Mouse (Mus musculus) mature B cell (primary cell): ENCODE data around the gene Arhgef2.
"Not testable (repeated sequence)": the region's sequence is repeated elsewhere in the genome, so short reads cannot be mapped to it uniquely, and the experiment has no call there.

Source experiments
- in situ Hi-C: fragments of 300-500 bp; cut with MboI; formaldehyde crosslinking; loops from 2 replicates; pipeline ENCODE4 v1.14.3; 2019

The Arhgef2 gene

DNA sequence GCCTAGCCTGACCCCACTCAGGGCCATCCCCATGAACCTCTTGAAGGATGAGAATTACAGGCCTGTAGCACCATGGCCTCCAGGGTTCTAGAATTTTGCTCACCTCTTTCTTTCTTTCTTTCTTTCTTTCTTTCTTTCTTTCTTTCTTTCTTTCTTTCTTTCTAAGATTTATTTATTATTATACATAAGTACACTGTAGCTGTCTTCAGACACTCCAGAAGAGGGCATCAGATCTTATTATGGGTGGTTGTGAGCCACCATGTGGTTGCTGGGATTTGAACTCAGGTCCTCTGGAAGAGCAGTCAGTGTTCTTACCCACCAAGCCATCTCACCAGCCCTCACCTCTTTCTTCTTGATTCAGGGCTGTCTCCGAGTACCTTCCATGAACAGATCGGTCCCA, at the start of gene Arhgef2:
Gene Arhgef2, plus strand, starts transcription at position 301 of the 400 bp plus-strand sequence.
- in situ Hi-C loops = loop anchor here (5.0 kb wide), 1 partner anchor 37 kb away; no protein-coding TSS in a partner anchor

DNA sequence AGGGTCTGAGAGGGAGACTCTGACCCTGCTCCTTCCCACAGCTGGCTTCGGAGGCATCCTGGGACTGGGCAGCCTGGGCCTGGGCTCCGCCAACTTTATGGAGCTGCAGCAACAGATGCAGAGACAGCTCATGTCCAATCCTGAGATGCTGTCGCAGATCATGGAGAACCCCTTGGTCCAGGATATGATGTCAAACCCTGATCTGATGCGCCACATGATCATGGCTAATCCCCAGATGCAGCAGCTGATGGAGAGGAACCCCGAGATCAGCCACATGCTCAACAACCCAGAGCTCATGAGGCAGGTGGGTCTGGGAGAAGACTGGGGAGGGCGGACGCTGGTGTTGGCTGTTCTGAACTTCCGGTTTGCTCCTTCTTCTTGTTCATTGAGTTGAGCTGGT, 49.1 kb upstream of the Arhgef2 start:
- in situ Hi-C loops = no loop called here

DNA sequence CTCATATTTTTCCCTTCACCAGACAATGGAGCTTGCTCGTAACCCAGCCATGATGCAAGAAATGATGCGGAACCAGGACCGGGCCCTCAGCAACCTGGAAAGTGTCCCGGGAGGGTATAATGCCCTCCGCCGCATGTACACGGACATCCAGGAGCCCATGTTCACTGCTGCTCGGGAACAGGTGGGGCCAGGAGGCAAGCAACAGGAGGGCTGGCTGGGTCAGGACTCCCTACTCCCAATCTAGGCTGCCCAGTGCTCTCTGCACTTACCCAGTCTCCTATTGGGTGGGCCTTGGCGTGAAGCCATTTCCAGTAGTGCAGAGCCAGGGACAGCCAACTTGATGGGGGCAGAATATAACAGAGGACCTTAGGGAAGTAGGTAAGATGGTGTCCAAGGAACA, 46.2 kb upstream of the Arhgef2 start:
- in situ Hi-C loops = no loop called here

DNA sequence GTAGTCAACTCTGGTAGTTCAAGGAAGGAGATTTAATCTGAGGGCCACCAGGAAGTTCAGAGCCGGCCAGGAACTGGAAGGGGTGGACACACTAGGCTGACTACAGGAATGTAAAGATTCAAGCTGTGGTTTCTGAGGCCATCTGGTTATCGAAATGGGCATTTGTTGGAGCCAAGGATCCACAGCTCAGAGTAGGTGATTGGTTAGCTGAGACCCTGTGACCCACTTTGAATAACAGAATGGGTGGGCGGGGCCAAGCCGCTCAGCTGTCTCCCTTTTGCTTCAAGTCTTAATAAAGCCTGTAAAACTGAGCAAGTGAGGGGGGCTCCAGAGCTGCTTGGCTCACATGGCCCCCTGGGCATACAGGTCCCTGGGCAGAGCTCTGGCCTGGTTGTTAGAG, 43.8 kb upstream of the Arhgef2 start:
- in situ Hi-C loops = no loop called here

DNA sequence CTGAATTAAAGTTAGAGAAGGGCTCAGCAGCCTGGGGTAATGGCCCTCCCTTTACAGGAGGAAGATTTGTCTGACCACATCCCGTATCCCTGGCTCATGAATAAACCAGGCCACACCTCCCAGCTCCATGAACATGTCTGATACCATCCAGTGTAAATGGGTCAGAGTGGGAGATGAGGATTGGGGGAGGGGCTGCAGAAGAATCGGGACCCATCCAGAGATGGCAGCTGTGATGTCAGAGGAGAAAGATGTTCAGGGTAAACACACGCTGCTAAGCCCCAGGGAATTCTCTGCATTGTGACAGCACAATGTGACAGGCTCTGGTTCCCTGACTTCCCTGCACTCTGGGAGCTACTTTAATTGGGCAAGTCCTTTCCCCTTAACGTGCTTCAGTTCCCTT, 42.3 kb upstream of the Arhgef2 start:
- in situ Hi-C loops = no loop called here

DNA sequence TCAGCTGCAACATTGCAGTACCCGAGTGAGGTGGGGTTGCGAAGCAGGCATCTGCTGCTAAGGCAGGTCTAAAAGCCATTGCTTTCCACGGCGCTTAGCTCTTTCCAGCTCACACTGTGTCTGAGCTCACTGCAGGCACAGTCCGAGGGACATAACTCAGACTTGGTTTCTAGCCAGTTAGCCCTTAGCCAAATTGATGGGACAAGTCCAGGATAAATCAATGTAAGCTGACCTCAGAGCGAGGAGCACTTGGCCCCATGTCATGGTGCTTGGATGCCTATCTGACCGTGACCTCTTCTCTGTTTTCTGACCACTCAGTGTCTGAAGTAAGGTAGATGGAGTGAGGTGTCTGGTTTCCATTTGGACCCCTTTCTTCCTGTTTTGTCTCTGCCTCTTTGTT, 41.8 kb upstream of the Arhgef2 start:
- in situ Hi-C loops = no loop called here

DNA sequence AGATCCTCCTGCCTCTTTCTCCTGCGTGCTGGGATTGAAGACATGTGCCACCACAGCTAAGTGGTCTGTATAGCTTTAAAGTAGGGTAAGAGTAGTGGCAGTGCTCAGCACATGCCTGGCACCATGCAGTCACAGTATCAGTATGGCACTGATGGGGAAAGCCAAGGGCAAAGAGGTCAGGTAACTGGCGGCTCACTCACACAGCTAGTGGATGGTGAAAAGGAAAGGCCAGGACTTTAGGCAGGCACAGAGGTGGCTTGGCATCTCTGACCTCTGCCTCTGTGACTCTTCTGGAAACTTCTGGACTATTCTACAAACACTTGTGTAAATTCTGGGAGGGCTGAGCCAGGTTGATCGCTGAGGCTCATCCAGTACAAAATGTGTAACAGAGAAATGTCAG, 39.6 kb upstream of the Arhgef2 start:
- in situ Hi-C loops = no loop called here

DNA sequence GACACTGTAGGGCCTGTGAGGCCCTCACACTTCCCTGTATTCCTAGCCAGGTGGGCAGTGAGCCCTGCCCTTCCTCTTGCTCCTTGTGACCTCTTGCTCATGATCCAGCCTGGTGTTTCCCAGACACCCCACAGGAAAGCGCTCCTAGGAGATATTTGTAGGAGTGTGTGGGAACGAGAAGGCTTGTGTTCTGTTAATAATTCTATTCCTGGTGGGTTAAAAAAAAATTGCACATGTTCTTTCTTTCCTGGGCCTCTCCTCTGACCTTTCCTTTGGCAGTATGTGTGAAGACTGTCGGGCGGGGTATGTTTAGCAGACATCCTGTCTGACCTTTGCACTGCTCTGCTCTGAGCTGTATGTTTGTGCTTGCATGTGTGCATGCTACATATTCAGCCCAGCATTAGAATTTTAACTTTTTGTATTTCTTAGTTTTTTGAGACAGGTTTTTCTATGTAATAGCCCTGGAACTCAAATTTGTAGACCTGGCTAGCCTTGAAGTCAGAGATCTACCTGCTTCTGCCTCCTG, 39.2 kb upstream of the Arhgef2 start:
- in situ Hi-C loops = no loop called here

DNA sequence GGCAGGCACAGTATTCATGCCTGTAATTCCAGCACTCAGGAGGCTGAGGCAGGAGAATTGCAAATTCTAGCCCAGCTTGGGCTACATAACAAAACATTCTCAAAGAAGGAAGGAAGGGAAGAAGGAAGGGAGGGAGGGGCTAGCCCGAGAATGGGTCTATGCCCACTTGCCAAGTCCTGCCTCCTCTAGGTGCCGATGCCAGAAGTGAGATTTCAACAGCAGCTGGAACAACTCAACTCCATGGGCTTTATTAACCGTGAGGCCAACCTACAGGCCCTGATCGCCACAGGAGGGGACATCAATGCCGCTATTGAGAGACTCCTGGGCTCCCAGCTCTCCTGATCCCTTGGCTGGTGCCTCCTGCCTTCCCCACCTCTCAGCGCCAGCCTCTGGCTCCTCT, 37.9 kb upstream of the Arhgef2 start:
- in situ Hi-C loops = no loop called here

DNA sequence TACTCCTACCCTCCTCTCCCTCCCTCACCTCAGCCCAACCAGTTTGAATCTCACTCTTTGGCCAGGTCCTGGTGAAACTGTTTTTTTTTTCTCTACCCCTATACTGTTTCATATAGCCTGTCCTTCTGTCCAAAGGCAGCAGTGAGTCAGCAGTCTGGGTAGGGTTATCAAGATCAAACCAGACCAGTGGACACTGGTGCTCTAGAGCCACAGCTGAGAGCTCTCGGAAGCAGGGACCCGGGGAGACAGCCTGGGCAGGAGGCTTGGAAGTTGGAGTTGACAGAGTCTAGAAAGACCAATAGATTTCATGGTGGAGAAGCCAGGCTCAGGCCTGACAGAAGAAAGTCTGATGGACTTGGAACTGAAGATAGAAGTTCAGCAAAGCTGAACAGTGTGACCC, 37.2 kb upstream of the Arhgef2 start:
- in situ Hi-C loops = no loop called here

DNA sequence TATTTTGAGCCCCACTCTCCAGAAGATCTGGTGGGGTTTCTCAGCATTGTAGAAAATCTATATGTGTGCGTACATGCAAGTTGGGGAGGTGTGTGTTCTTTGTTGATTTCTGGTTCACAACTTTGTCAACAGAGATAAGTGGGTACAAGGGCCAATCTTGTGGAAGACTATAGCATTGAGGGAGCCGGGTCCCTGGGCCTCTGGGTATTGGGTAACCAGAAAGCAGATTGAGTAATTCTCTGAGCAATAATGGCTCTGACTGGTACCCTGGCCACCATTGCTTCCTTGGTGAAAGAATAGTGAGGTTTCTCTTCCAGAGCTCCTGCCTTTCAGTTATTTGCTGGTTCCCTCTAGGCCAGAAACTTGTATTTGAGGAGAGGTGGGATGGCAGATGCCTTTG, 36.7 kb upstream of the Arhgef2 start:
- in situ Hi-C loops = no loop called here

DNA sequence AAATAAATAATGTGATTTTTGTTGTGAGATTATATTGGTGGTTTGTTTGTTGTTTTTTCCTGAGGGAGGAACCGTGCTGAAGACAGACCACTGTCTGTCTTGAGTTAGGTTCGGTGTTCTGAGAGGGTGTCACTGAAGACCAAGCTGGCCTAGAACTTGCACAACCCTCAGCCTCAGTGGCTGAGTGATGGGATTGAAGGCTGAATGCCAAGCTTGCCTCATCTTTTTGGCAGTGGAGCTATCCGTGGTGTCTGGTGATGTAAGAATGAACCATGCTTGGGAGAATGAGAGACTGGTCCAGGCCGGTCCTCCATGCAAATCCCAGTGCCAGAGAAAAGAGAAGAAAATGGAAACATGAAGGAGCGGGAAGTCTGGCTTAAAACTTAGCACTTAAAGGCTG, 36.1 kb upstream of the Arhgef2 start:
- in situ Hi-C loops = no loop called here

DNA sequence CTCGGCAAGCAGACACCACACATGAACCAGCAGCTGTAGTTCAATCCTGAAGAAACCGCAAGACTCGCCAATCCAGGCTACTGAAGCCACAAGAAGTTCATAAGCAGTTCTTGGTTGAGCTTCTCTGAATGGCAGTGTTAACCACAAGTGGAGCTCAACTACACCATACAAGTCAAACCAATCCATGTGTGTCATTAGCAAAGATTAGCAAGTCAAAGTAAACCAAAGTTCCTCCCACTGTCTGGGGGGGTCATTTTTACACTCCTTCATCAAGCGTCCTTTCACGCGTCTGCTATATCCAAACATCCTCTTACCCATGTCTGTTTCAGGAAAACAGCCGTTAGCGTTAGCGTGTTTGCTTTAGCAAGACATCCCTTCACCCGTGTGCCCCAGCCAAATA, 35.4 kb upstream of the Arhgef2 start:
- in situ Hi-C loops = no loop called here

DNA sequence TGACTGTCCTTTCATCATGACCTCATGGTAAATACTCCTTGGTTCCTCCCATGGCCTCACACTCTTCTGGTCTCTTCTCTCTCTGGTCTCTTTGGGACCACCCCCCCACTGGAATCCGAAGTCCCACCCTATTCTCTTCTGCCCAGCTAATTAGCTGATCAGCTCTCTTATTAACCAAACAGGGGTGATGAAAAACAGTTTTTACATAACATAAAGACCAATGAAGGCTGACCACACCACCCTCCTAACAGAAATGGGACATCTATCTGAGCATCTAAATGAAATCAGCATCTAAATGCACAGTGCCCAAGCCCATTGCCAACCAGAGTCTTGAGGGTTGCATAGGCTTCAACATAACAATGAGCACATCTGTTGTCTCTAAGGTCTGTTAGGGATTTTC, 33.9 kb upstream of the Arhgef2 start:
- in situ Hi-C loops = no loop called here

DNA sequence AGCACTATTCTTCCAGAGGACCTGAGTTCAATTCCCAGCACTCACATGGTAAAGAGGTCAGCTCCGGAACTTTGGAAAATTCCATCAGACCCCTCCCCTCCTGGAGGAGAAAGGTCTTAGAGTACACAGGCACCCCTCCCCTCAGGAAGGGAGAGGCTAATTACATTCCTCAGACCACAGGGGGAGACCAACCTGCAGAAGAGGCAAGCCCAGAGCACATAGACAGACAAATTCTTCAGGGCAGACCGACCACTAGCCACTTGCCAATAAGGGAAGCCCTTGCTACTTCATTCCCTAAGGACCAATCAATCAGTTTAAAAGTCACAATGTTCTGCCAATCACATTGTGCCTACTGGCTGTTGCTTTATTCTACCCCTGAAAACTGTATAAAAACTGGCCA, 32.9 kb upstream of the Arhgef2 start:
- in situ Hi-C loops = no loop called here

DNA sequence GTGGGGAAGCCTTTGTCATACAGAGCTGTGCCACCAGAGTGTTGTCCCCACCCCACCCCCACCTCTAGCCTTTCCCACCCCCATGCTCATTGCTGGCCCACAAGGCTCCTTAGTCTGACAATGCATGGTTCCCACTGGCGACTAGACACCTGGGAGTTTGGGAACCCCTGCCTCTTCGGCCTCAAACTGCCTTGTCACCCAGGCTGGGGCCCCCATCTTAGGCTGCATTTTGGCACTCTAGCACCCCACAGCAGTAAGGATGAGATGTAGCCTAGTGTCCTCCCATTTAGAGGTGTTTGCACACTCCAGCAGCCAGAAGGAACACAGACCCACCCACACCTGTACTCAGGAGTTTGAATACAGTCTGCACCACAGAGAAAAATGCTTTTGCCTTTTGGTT, 32.0 kb upstream of the Arhgef2 start:
- in situ Hi-C loops = no loop called here

DNA sequence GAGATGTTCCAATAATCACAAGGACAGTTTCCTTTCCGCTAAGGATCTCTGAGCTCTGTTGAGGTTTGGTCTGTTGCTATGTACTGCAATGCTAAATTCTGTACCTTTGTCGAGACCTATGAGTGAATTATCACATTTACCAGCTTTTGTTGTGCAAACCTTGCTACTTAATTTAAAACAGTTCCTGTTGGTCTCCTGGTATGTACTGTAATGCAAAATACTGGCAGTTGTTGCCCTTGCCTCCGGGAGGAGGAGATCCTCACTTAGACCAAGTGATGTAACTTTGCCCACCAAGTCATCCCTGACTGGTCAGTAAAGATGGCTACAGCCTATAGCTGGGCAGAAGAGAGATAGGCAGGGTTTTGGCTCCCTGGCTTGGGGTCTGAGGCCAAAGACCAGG, 30.2 kb upstream of the Arhgef2 start, which contains the start of gene Ssr2:
Gene Ssr2, plus strand, starts transcription at position 337 of the 400 bp plus-strand sequence.
- in situ Hi-C loops = no loop called here

DNA sequence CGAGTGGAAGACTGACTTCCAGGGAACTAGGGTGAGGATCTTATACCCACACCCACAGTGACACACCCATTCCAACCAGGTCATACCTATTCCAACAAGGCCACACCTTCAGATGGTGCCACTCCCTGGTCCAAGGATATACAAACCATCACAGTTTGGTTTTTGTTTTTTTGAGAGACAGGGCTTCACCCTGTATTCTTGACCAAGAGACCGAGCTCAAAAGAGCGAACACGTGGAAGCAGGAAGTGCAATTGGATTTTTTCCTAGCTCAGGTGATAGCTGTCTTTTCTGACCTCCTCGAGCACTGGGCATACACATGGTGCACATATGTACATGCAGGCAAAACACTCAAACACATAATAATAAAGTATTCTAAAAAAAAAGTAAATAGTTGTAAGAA, 27.9 kb upstream of the Arhgef2 start:
- in situ Hi-C loops = not testable (repeated sequence)

DNA sequence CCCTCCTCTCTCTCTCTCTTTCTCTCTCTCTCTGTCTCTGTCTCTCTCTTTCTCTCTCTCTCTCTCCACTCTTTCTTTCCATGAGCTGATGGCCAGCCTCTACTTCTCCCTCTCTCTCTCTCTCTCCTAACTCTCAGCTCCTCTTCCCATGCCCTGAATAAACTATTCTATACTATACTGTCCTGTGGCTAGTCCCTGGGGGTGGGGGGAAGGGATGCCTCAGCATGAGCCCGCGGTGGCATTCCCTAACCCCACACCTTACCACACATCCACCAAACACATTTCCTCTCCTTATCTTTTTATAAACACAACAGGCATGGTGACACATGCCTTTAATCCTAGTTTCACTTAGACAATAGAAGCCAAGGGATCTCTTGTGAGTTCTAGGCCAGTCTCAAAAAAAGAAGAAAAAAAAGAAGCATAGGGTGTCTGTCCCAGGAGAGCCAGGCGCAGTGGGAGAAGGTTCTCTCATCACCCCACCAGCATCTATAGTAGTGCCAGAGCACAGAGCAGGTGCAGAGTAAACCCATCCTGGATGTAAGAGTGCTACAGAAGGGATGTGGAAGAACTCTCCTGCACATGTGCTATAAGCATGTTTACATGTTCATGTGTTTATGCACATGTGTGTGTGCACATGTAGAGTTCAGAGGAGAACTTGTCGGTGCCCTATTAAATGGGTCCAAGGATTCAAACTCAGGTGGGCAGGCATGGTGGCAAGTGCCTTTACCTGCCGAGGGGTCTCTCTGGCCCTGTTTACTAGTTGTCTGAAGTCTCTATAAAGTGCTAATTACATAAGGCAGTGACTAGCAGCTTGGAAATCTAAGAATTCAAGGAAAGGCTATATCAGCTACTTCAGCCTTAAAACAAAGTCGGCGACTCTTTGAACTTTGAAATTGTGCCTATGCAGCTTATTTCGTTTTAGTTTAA, 27.0 kb upstream of the Arhgef2 start:
- in situ Hi-C loops = no loop called here

DNA sequence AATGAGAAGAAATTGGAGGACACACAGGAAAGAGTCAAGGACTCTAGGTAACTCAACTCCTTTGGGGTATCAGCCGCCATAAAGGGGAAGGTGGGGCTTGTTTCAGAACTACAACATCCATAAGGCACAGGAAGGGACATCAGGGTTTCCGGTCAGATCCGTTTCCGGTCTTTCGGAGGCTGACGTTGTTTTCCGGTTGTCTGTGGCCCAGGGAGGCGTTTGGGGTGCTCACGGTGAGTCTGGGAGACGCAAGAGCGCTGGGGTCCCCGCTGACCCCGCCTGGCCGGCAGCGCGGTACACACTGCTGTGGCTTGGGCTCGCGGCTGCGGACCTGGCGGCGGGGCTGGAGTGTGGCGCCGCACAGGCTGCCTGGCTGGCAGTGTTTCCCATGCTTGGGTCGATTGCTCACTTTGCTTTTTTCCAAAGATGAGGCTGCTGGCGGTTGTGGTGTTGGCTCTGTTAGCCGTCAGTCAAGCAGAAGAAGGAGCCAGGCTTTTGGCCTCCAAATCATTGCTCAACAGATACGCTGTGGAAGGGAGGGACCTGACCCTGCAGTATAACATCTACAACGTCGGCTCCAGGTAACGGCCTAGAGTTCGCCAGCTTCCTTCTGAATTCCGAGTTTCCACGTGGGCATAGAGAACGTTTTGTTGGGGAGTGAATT, 26.2 kb upstream of the Arhgef2 start:
- in situ Hi-C loops = no loop called here

DNA sequence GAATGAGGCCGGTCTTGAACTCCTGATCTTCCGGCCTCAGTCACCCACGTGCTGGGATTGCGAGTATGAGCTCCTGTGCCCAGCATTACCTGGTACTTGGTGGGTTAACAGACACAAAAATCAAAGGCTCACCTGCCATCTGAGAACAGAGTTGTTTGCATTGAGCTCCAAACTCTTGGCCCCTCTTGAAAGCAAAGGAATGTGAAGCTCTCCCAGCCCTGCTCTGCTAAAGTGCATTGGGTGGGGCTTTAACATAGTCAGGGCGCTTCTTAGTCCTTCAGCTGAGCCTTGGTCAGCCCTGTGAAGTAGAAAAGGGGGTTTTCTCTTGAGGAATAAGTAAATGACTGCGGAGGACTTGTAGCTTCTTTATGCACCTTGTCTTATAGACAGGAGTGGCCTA, 20.0 kb upstream of the Arhgef2 start:
- in situ Hi-C loops = no loop called here

DNA sequence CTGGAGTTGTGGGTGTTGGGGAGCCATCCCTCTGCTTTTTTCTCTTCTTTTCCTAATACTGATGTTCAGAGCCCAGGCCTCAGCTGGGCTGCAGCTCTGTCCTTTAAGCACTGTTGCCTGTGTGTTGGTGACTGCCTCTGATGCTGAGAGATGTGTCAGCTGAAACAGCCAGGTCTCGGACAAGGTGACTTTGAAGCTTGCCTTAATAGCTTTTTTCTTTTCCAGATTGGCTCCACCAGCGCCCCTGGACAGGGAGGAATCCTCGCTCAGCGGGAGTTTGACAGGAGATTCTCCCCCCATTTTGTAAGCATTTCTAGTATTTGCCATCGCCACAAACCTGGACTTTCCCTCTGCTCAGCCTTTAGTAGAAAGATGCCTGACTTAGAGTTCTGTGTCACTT, 19.1 kb upstream of the Arhgef2 start:
- in situ Hi-C loops = no loop called here

DNA sequence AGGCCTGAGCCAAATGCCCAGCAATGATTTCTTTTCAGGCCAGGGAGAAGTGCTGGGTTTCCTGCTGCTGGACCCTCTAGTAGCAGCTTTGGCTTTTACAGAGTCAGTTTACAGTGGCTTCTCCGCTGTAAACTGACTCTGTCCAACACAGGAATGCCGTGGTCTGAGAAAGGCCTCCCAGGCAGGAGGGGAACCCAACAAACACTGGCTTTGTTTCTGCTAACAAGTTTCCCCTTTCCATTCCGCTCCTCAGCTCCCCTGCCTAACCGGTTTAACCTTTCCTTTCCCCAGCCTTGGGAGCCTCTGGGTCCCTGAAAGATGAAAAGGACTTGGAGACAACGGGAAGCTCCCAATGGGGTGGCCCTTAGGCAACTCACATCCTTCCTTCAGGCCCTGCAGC, 15.5 kb upstream of the Arhgef2 start:
- in situ Hi-C loops = no loop called here
